ENCODE assay signal across 7 mouse cellular contexts in the genomic region with DNA sequence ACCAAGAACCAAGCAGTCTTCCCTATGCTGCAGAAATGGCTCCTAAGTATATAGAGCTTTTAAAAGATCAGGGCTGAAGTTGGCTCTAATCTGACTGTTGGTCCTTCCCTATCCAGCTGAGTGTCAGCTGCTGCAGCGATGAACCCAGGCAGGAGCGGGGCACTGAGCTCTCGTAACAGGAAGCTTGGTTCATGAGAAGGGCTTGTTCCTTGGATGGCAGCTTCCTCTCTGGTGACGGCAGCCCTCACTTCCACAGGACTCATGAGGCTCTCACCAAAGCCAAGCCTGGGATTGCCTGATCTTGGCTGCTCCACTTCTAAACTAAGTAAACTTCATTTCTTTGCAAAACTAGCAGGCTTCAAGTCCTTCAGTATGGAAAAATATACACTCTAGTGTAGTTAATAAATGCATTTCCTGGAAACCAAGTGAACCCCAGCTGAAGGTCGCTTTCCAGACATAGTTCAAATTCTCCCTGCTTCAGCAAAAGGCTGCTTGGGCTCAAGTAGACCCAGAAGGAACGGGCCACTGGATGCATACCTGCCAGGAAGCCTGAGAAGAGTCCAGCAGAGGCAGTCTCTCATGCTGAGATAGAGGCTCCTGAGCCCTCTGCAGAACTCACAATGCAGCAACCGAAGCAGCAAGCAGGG. TPM values are rescaled to one million over a fixed set of nuclear protein-coding genes. Genes with fewer than 3 reads are reported as not detected.
DNase-seq lines count a peak whose midpoint lies in the region; ATAC-seq and TF ChIP-seq lines count a peak whose summit lies in the region.

No protein-coding gene starts in this region.

- no peak overlapping the region for H3K4me2 ChIP-seq in liver, embryonic 12.5 days
- H3K4me2 ChIP-seq in midbrain, embryonic 14.5 days (ENCODE audit: low read length), result no peak overlapping the region
- H3K4me2 ChIP-seq in forebrain, postnatal 0 days (ENCODE audit: low read depth), result no peak overlapping the region

- H3K4me1 ChIP-seq in MEL (ENCODE audit: control insufficient read depth in 1 of 2, insufficient read depth in 2 of 2, low read length in 2 of 2), result peaks cover 17 to 21% of the 10 kb centered on the region in 2 experiments
- peaks cover 32% of the 10 kb centered on the region for H3K4me1 ChIP-seq in embryonic facial prominence, embryonic 10.5 days
- H3K4me1 ChIP-seq in kidney, adult 2 months (ENCODE audit: control insufficient read depth, insufficient read depth, low read length), result peaks cover 10% of the 10 kb centered on the region; the same call in 1 of the 2 replicates
- peaks cover 28% of the 10 kb centered on the region for H3K4me1 ChIP-seq in liver, embryonic 12.5 days
- H3K4me1 ChIP-seq in midbrain, embryonic 14.5 days (ENCODE audit: control insufficient read depth, insufficient read depth, low read length), result no peaks in the 10 kb centered on the region
- no peaks in the 10 kb centered on the region for H3K4me1 ChIP-seq in forebrain, postnatal 0 days (ENCODE audit: insufficient read depth)

- H3K9ac ChIP-seq in MEL (ENCODE audit: control insufficient read depth, low read depth, low read length, poor library complexity, severe bottlenecking), result no peak overlapping the region
- no peak overlapping the region for H3K9ac ChIP-seq in liver, embryonic 12.5 days
- H3K9ac ChIP-seq in midbrain, embryonic 14.5 days (replicated peaks; ENCODE audit: low read length), result no peak overlapping the region
- no peak overlapping the region for H3K9ac ChIP-seq in forebrain, postnatal 0 days

- H3K4me3 ChIP-seq in MEL (ENCODE audit: control insufficient read depth in 1 of 2, insufficient read depth in 1 of 2, low read depth in 2 of 2, low read length in 2 of 2), result no peak overlapping the region
- H3K4me3 ChIP-seq in embryonic facial prominence, embryonic 10.5 days, result no peak overlapping the region
- H3K4me3 ChIP-seq in kidney, adult 2 months (ENCODE audit: insufficient read depth, low read depth, low read length), result no peak overlapping the region
- no peak overlapping the region for H3K4me3 ChIP-seq in liver, embryonic 12.5 days
- H3K4me3 ChIP-seq in midbrain, embryonic 14.5 days (replicated peaks; ENCODE audit: low read depth, low read length), result no peak overlapping the region
- no peak overlapping the region for H3K4me3 ChIP-seq in forebrain, postnatal 0 days (ENCODE audit: low read depth, low read length)

- WGBS in embryonic facial prominence, embryonic 10.5 days, result 65% methylated on average over 7 of the region's 7 CpGs
- 38% methylated on average over 7 of the region's 7 CpGs for WGBS in kidney, adult 2 months
- WGBS in liver, embryonic 12.5 days (ENCODE audit: insufficient replicate concordance), result 49% methylated on average over 7 of the region's 7 CpGs
- 86% methylated on average over 7 of the region's 7 CpGs for WGBS in midbrain, embryonic 14.5 days
- 90% methylated on average over 7 of the region's 7 CpGs for WGBS in forebrain, postnatal 0 days

- TF ChIP-seq POLR2A in MEL (IDR thresholded peaks at IDR 0.05; ENCODE audit: control insufficient read depth in 1 of 2, insufficient read depth in 1 of 2, low read depth in 1 of 2, low read length in 2 of 2, poor library complexity in 1 of 2), result no peak
- TF ChIP-seq POLR2A in kidney, adult 2 months (IDR thresholded peaks at IDR 0.05; ENCODE audit: low read depth, low read length), result no peak

- no peaks in the 10 kb centered on the region for H3K27me3 ChIP-seq in MEL (ENCODE audit: control insufficient read depth in 1 of 2, insufficient read depth in 2 of 2, low read length in 2 of 2)
- no peaks in the 10 kb centered on the region for H3K27me3 ChIP-seq in embryonic facial prominence, embryonic 10.5 days (replicated peaks; ENCODE audit: low read depth, poor library complexity, severe bottlenecking)
- H3K27me3 ChIP-seq in kidney, adult 2 months (replicated peaks; ENCODE audit: control insufficient read depth, insufficient read depth, low read length), result no peaks in the 10 kb centered on the region
- H3K27me3 ChIP-seq in liver, embryonic 12.5 days (replicated peaks), result no peaks in the 10 kb centered on the region
- H3K27me3 ChIP-seq in midbrain, embryonic 14.5 days (ENCODE audit: control insufficient read depth, insufficient read depth, low read length), result no peaks in the 10 kb centered on the region
- H3K27me3 ChIP-seq in forebrain, postnatal 0 days (ENCODE audit: insufficient read depth, low read length), result no peaks in the 10 kb centered on the region

- peaks cover 0 to 9% of the 10 kb centered on the region in 2 experiments; a peak in 2 of 4 replicates for H3K36me3 ChIP-seq in MEL (ENCODE audit: control insufficient read depth in 1 of 2, insufficient read depth in 2 of 2, low read length in 2 of 2)
- H3K36me3 ChIP-seq in embryonic facial prominence, embryonic 10.5 days (replicated peaks), result no peaks in the 10 kb centered on the region
- no peaks in the 10 kb centered on the region for H3K36me3 ChIP-seq in kidney, adult 2 months (ENCODE audit: control insufficient read depth, insufficient read depth, low read length)
- no peaks in the 10 kb centered on the region for H3K36me3 ChIP-seq in liver, embryonic 12.5 days
- H3K36me3 ChIP-seq in midbrain, embryonic 14.5 days (ENCODE audit: control insufficient read depth, insufficient read depth, low read length), result no peaks in the 10 kb centered on the region
- no peaks in the 10 kb centered on the region for H3K36me3 ChIP-seq in forebrain, postnatal 0 days (ENCODE audit: insufficient read depth)

- DNase-seq in MEL (ENCODE audit: low read depth, low spot score), result peak; percentile 20
- DNase-seq in embryonic facial prominence, embryonic 10.5 days (ENCODE audit: low spot score), result no peak
- peak; percentile 72 for DNase-seq in kidney, adult 2 months
- DNase-seq in midbrain, embryonic 14.5 days, result no peak
- no peak for DNase-seq in B cell, adult 2 months
- no peak for DNase-seq in forebrain, postnatal 0 days

- no peak for TF ChIP-seq RAD21 in MEL (IDR thresholded peaks at IDR 0.05; ENCODE audit: low read depth, low read length)

- no peak for ATAC-seq in liver, embryonic 12.5 days
- ATAC-seq in midbrain, embryonic 14.5 days (ENCODE audit: low FRiP score, low TSS enrichment), result no peak
- no peak for ATAC-seq in forebrain, postnatal 0 days

- no peaks in the 10 kb centered on the region for H3K79me2 ChIP-seq in MEL (ENCODE audit: control insufficient read depth, insufficient read depth, low read length, poor library complexity)

- no peak for TF ChIP-seq EP300 in MEL (IDR thresholded peaks at IDR 0.05; ENCODE audit: low read depth in 1 of 2, low read length in 2 of 2)

- TF ChIP-seq CTCF in MEL (IDR thresholded peaks at IDR 0.05 in 2 of 3, conservative IDR thresholded peaks at IDR 0.05 in 1 of 3; ENCODE audit: control insufficient read depth in 1 of 3, insufficient read depth in 1 of 3, low read depth in 2 of 3, low read length in 3 of 3, poor library complexity in 1 of 3, severe bottlenecking in 1 of 3), result no peak
- no peak for TF ChIP-seq CTCF in kidney, adult 2 months (conservative IDR thresholded peaks at IDR 0.05; ENCODE audit: insufficient read depth, insufficient read length, low read depth, low read length)
- TF ChIP-seq CTCF in forebrain, postnatal 0 days (IDR thresholded peaks at IDR 0.05; ENCODE audit: low read depth), result no peak

- no peak overlapping the region for H3K27ac ChIP-seq in MEL (ENCODE audit: control insufficient read depth, low read depth, low read length)
- H3K27ac ChIP-seq in embryonic facial prominence, embryonic 10.5 days (replicated peaks), result peak overlapping the region; percentile 41; the same call in 1 of the 2 replicates
- H3K27ac ChIP-seq in kidney, adult 2 months (ENCODE audit: insufficient read depth, low read depth, low read length), result peak overlapping the region; percentile 43; the same call in 1 of the 2 replicates
- H3K27ac ChIP-seq in liver, embryonic 12.5 days, result peak overlapping the region; percentile 23; the same call in 1 of the 2 replicates
- H3K27ac ChIP-seq in midbrain, embryonic 14.5 days (replicated peaks; ENCODE audit: low read depth, low read length), result no peak overlapping the region
- H3K27ac ChIP-seq in forebrain, postnatal 0 days (ENCODE audit: low read depth, low read length), result no peak overlapping the region

- no peaks in the 10 kb centered on the region for H3K9me3 ChIP-seq in MEL (replicated peaks; ENCODE audit: insufficient read depth, low read length)
- H3K9me3 ChIP-seq in embryonic facial prominence, embryonic 10.5 days, result no peaks in the 10 kb centered on the region
- H3K9me3 ChIP-seq in liver, embryonic 12.5 days (replicated peaks), result no peaks in the 10 kb centered on the region
- no peaks in the 10 kb centered on the region for H3K9me3 ChIP-seq in midbrain, embryonic 14.5 days (ENCODE audit: control insufficient read depth, low read length)
- H3K9me3 ChIP-seq in forebrain, postnatal 0 days (ENCODE audit: low read length), result no peaks in the 10 kb centered on the region

TF ChIP-seq in MEL, 35 proteins besides CTCF, POLR2A, EP300 and RAD21:
- TF ChIP-seq ETS1 (IDR thresholded peaks at IDR 0.05; ENCODE audit: low read depth, low read length) (peak; percentile 42; the same call in 1 of the 2 replicates), SMC3 (IDR thresholded peaks at IDR 0.05; ENCODE audit: low read depth, low read length) (no peak)

RNA-seq across cellular contexts. Expression of a gene that starts 54.8 kb away (rescaled TPM):
- 22.4 and 24.4 TPM in 2 replicates for total RNA-seq in MEL (2012; rRNA removed)
- 10 to 100 TPM in 1 of 2 experiments, not detected in 1; 32.1 TPM for polyA plus RNA-seq in MEL (2012; ENCODE audit: insufficient read depth in 1 of 2, insufficient read length in 2 of 2, low read depth in 1 of 2, low replicate concordance in 2 of 2, missing spikeins in 1 of 2)
- polyA plus RNA-seq in embryonic facial prominence, embryonic 10.5 days (2016; fragmentation: Nextera tagmentation; extraction: Ambion mirVana), result 42.1 and 45.2 TPM in 2 replicates
- 17.7 and 20.5 TPM in 2 replicates for polyA plus RNA-seq in kidney, adult 2 months (2012; rRNA removed)
- polyA plus RNA-seq in liver, embryonic 12.5 days (2016; fragmentation: Nextera tagmentation; extraction: Ambion mirVana), result 40.1 and 42.5 TPM in 2 replicates
- polyA plus RNA-seq in midbrain, embryonic 14.5 days (2014; fragmentation: Nextera tagmentation; extraction: Ambion mirVana), result 38.5 and 42.9 TPM in 2 replicates
- 44.5 and 58.6 TPM in 2 replicates for total RNA-seq in forebrain, postnatal 0 days (2014; rRNA removed)
- polyA plus RNA-seq in forebrain, postnatal 0 days (2015; fragmentation: Nextera tagmentation; extraction: Ambion mirVana), result 23.6 and 32.5 TPM in 2 replicates

Comparison
In these comparisons a context has a peak if more than half of its experiments do, and no peak if none do; other contexts are left out.
1. DNase-seq: peak in MEL (single experiment) and kidney, adult 2 months (single experiment); none in embryonic facial prominence, embryonic 10.5 days (single experiment), midbrain, embryonic 14.5 days (single experiment), B cell, adult 2 months (0 of 2) and forebrain, postnatal 0 days (single experiment).
2. H3K27ac ChIP-seq: peak in embryonic facial prominence, embryonic 10.5 days (single experiment), kidney, adult 2 months (single experiment) and liver, embryonic 12.5 days (single experiment); none in MEL (single experiment), midbrain, embryonic 14.5 days (single experiment) and forebrain, postnatal 0 days (single experiment).